Mouse (Mus musculus) left cerebral cortex, postnatal 25 days (tissue): ENCODE results near the gene Olfr761. TPM values are rescaled to one million over a fixed set of nuclear protein-coding genes. Genes with fewer than 3 reads are reported as not detected.
"Not testable (repeated sequence)": the region's sequence is repeated elsewhere in the genome, so short reads cannot be mapped to it uniquely, and the experiment has no call there.

Source experiments
- DNase-seq, 2 experiments: peaks; one replicate each; pipeline ENCODE4 v3.0.0; 2022; ENCODE audit warnings: low spot score in 2 of 2, mixed read lengths in 1 of 2
- intact Hi-C: fragments of 180-260 bp; cut with DNase I; formaldehyde crosslinking; loops from one replicate; pipeline ENCODE4 v1.15.1; 2025
- total RNA-seq, 2 experiments: library from RNA; stranded (reverse); gene quantifications; 2 replicates each; pipeline ENCODE4 v1.2.3; 2021

Gene Olfr761
- total RNA-seq = not detected

DNA sequence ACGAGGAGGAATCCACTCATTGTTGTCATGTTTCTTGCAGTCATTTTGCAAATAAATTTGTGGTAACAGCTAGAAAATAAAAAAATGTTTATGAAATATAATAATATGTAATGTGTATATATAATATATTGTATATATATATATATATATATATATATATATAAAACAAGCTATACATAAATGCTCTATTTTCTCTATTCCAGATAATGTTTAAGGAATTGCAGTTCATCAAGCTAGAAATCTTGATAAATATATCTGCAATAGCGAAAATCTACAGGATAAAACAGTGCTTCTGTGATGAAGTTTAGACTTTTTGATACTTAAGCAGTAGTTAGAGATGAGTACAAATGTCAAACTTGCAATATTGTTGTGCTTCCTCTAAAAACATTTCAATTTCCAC, at the start of gene Olfr761:
Gene Olfr761 (minus strand): TSS at position 101 of the 400 bp plus-strand sequence.
- intact Hi-C loops = no loop called here
- no peak for DNase-seq

DNA sequence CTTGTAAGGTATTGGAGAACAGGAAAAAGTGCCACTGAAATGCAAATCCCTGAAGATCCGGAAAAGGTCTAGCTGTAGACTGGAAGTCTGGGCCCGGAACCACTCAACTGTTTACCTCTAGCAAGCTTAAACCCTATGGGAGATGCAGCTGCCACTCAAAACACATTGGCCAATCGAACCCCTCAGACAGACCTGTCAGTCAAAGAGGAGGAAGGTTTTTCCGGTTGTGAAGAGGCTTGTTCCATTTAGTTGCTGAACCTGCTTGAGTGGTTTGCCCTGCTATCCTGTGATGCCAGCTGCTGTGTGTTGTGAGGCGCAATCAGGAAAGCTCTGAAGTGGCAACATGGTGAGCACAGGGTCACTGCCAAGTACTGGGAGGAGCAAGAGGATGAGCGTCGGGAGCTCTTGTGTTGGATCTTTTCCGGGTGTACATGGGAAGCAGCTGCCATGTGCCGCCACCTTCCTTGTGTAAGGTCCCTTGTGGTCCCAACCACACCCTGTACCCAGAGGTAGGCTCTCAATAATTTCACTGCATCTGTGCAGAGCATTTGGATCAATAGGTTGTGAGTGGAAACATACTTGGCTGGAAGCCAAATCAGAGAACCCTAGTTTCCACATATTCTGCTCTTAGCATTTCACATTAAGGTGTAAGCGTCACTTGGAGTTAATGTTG, 42.9 kb upstream of the Olfr761 start:
- DNase-seq = no peak
- intact Hi-C loops = no loop called here

DNA sequence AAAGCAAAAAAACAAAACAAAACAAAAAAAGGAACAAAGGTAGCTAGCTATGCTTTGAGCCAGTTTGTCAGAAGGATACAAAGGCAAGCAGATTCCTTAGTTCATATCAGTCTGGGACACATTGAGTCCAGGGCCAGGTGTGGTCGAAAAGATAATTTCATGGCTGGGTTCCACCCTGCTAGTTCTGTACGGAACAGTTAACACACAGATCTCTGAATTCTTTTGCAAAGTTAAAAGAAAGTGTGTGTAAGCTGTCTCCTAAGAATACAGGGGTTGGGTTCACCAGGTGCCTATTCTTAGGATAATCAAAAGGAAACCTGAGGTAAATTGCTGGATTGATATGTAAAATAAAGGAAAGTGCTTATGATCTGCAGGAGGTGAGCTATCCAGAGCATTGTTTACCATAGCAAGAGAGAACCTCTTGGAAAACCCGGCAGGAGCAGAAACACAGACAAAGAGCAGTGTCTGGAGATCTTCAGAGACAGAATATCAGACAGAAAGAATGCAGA, 37.6 kb upstream of the Olfr761 start:
- intact Hi-C loops = no loop called here
- no peak for DNase-seq

DNA sequence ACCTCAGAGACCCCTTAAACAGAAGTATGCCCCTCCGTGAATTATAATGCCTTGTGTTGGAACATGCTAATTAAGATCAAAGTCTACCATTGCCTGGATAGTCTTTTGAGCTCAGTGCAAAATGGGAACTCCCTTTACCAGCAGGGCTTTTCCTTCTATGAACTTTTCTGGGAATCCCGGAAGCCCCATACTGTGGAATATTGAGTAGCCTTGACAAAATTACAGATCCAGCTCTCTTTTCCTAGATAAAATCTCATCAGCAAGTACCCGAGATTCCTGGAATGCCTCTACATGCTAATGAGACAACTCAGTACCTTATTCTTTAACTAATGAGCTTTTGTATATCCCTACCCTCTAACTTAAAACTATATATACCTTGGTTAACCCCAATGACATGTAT, 20.7 kb upstream of the Olfr761 start:
- intact Hi-C loops = no loop called here
- no peak for DNase-seq

DNA sequence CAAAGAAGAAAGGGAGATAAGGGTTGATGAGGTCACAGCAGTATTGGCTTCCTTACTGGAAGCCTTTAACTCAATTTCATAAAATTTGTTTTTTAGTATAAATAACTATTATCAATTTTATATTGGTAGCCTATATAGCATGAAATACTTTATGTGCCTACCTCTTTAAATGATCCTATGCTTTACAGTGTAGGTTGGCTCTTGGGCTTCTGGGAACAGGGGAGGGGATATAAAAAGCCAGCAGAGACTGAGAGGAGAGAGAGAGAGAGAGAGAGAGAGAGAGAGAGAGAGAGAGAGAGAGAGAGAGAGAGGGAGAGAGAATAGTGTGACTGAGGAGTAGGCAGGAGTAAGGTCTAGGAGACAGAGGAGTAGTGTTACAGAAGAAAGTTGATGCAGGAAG, 32.6 kb downstream of the Olfr761 start, which contains the start of gene Olfr128:
Gene Olfr128 (plus strand): TSS at position 301 of the 400 bp plus-strand sequence.
- DNase-seq = no peak
- intact Hi-C loops = no loop called here

DNA sequence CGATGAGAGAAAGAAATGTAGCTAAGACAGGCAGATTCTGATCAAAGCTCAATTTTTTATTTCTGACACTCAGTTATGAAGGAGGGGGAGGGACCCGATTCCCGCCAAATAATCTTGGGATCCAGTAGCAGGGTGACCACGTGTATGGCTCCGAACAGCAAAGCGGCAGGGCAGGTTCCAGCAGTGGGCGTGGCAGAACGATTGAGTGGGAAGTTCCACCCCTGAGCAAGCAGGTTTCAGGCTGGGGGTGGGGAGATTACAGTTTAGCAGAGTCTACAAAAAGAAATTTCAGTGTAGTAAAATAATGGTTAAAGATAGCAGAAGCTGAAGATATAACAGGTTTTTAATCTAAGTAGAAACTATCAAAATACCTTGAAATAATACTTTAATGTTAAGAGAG, 46.1 kb downstream of the Olfr761 start:
- intact Hi-C loops = not testable (repeated sequence)

More for the DNA sequence above, 46.1 kb downstream of the Olfr761 start:
- DNase-seq = not testable (repeated sequence)

Other genes starting within 250 kb of the Olfr761 start
- gene Olfr120, start 231.3 kb downstream of the Olfr761 start, total RNA-seq = not detected
- gene Olfr121, start 204.2 kb downstream of the Olfr761 start, total RNA-seq = not detected
- gene Olfr122, start 184.5 kb downstream of the Olfr761 start, total RNA-seq = not detected
- gene Olfr123, start 159.6 kb downstream of the Olfr761 start, total RNA-seq = not detected
- gene Olfr124, start 153.2 kb downstream of the Olfr761 start, total RNA-seq = not detected
- not detected for gene Olfr125, start 120.1 kb downstream of the Olfr761 start, total RNA-seq
- gene Olfr126, start 105.6 kb downstream of the Olfr761 start, total RNA-seq = not detected
- gene Olfr127, start 52.6 kb downstream of the Olfr761 start, total RNA-seq = not detected
- not detected for gene Olfr128, start 32.5 kb downstream of the Olfr761 start, total RNA-seq
- gene Olfr129, start 107.0 kb upstream of the Olfr761 start, total RNA-seq = not detected
- gene Olfr130, start 110.8 kb upstream of the Olfr761 start, total RNA-seq = not detected
- not detected for gene Olfr131, start 135.6 kb upstream of the Olfr761 start, total RNA-seq
- not detected for gene Olfr132, start 181.4 kb upstream of the Olfr761 start, total RNA-seq
- not detected for gene Olfr133, start 192.2 kb upstream of the Olfr761 start, total RNA-seq
- not detected for gene Olfr134, start 218.3 kb upstream of the Olfr761 start, total RNA-seq